Mouse (Mus musculus) intestine, embryonic 15.5 days (tissue): ENCODE results near the gene Trappc1. TPM values are rescaled to one million over a fixed set of nuclear protein-coding genes. Genes with fewer than 3 reads are reported as not detected.
A peak's percentile ranks its signal among the peaks of the same experiment; 100 is the strongest.

Experiments
- ATAC-seq: fragments of 200-750 bp; cut with Nextera tagmentation; 2 replicates; pipeline ENCODE4 v1.8.0; 2017; ENCODE audit warnings: moderate TSS enrichment, moderate library complexity
- H3K27ac ChIP-seq: fragments of 300-500 bp; sonication (generic); 2 replicates; pipeline ENCODE4 v1.5.1; 2015; ENCODE audit warnings: mild to moderate bottlenecking, inconsistent platforms
- H3K27me3 ChIP-seq: fragments of 300-500 bp; sonication (generic); replicated peaks from 2 replicates; pipeline ENCODE4 v1.6.1; 2015; ENCODE audit warnings: inconsistent platforms
- H3K36me3 ChIP-seq: fragments of 300-500 bp; sonication (generic); 2 replicates; pipeline ENCODE4 v1.6.1; 2015; ENCODE audit warnings: inconsistent platforms
- H3K4me1 ChIP-seq: fragments of 300-500 bp; sonication (generic); replicated peaks from 2 replicates; pipeline ENCODE4 v1.6.1; 2015; ENCODE audit warnings: inconsistent platforms
- H3K4me2 ChIP-seq: fragments of 300-500 bp; sonication (generic); replicated peaks from 2 replicates; pipeline ENCODE4 v1.6.1; 2015; ENCODE audit warnings: mild to moderate bottlenecking, inconsistent platforms
- H3K4me3 ChIP-seq: fragments of 300-500 bp; sonication (generic); replicated peaks from 2 replicates; pipeline ENCODE4 v1.5.1; 2015; ENCODE audit warnings: inconsistent platforms
- H3K9ac ChIP-seq: fragments of 300-500 bp; sonication (generic); 2 replicates; pipeline ENCODE4 v1.6.1; 2015; ENCODE audit warnings: inconsistent platforms
- H3K9me3 ChIP-seq: fragments of 300-500 bp; sonication (generic); 2 replicates; pipeline ENCODE4 v1.6.1; 2016; ENCODE audit warnings: inconsistent platforms
- WGBS: fragments of 180-500 bp; shearing (Covaris S2); methylation state at CpG from one replicate; pipeline ENCODE4 v1.1.7; 2015; 5-methylcytosine and 5-hydroxymethylcytosine counted together
- polyA plus RNA-seq: library from polyadenylated mRNA; unstranded; fragments of >200 nt; fragmentation: Nextera tagmentation; extraction: Ambion mirVana; gene quantifications from 2 replicates; pipeline ENCODE4 v1.2.1, GENCODE M21; 2015

The Trappc1 gene
- polyA plus RNA-seq, 1 experiment from 2014 or later = 135 TPM

- Histone ChIP-seq H3K4me3 (no peak overlapping the region), H3K4me2 (0 out of 2 replicates have a peak overlapping the region, but pooled peaks have one; percentile 17)
These were observed 48.4 kb downstream of the Trappc1 start for GRCm38 (mm10) chr11:69372056-69372779.

GRCm38 (mm10) chr11:69372780-69373170 lies 49.0 kb downstream of the Trappc1 start:
- Histone ChIP-seq H3K4me2 (no peak overlapping the region), H3K9me3 (no peaks in the 10 kb centered on the region), H3K4me1 (peaks cover 34% of the 10 kb centered on the region), H3K27ac (peak overlapping the region; percentile 52; the same call in 1 of the 2 replicates), H3K9ac (no peak overlapping the region), H3K36me3 (no peaks in the 10 kb centered on the region), H3K27me3 (no peaks in the 10 kb centered on the region), H3K4me3 (no peak overlapping the region)
- ATAC-seq = no peak
- 58% methylated on average over 3 of the region's 3 CpGs for WGBS

More at GRCm38 (mm10) chr11:69372056-69372779, 48.4 kb downstream of the Trappc1 start:
- Histone ChIP-seq H3K4me1 (peaks cover 31% of the 10 kb centered on the region), H3K9me3 (no peaks in the 10 kb centered on the region), H3K27ac (peak overlapping the region; percentile 52), H3K9ac (no peak overlapping the region), H3K27me3 (no peaks in the 10 kb centered on the region), H3K36me3 (no peaks in the 10 kb centered on the region)
- 34% methylated on average over 12 of the region's 12 CpGs for WGBS
- ATAC-seq = no peak

GRCm38 (mm10) chr11:69373223-69373965 lies 49.6 kb downstream of the Trappc1 start:
- Histone ChIP-seq H3K36me3 (no peaks in the 10 kb centered on the region), H3K9ac (no peak overlapping the region), H3K9me3 (no peaks in the 10 kb centered on the region), H3K4me3 (no peak overlapping the region), H3K4me1 (peaks cover 30% of the 10 kb centered on the region), H3K27ac (no peak overlapping the region), H3K27me3 (no peaks in the 10 kb centered on the region), H3K4me2 (no peak overlapping the region)
- WGBS = 89% methylated on average over 16 of the region's 16 CpGs
- no peak for ATAC-seq

Other genes with a start within 250 kb of the Trappc1 start
- gene Vamp2, start 235.5 kb upstream of the Trappc1 start, polyA plus RNA-seq = 61.8 and 64.2 TPM in 2 replicates
- 11.9 and 15.6 TPM in 2 replicates for gene Per1, start 228.8 kb upstream of the Trappc1 start, polyA plus RNA-seq
- gene Hes7, start 203.6 kb upstream of the Trappc1 start, polyA plus RNA-seq = 0.62 and 0.70 TPM in 2 replicates
- 0.29 and 0.34 TPM in 2 replicates for gene 9130213A22Rik, start 201.4 kb upstream of the Trappc1 start, polyA plus RNA-seq
- gene Aloxe3, start 198.1 kb upstream of the Trappc1 start, polyA plus RNA-seq = 0.19 and 0.29 TPM in 2 replicates
- gene Alox12b, start 167.0 kb upstream of the Trappc1 start, polyA plus RNA-seq = 0.35 and 0.43 TPM in 2 replicates
- gene Alox8, start 126.1 kb upstream of the Trappc1 start, polyA plus RNA-seq = 0.14 and 0.15 TPM in 2 replicates
- 0.03 and 0.10 TPM in 2 replicates for gene Gucy2e, start 86.9 kb upstream of the Trappc1 start, polyA plus RNA-seq
- 18.5 and 19.6 TPM in 2 replicates for gene Cntrob, start 205 bp upstream of the Trappc1 start, polyA plus RNA-seq
- 2.2 and 2.3 TPM in 2 replicates for gene Kcnab3, start 2.3 kb downstream of the Trappc1 start, polyA plus RNA-seq
- gene Rnf227, start 16.5 kb downstream of the Trappc1 start, polyA plus RNA-seq = 10.8 and 10.9 TPM in 2 replicates
- gene Chd3, start 45.4 kb downstream of the Trappc1 start, polyA plus RNA-seq = 39.9 and 44.1 TPM in 2 replicates
- 154 and 182 TPM in 2 replicates for gene Naa38, start 71.5 kb downstream of the Trappc1 start, polyA plus RNA-seq
- 22.7 and 24.8 TPM in 2 replicates for gene Cyb5d1, start 71.7 kb downstream of the Trappc1 start, polyA plus RNA-seq
- gene Tmem88, start 74.3 kb downstream of the Trappc1 start, polyA plus RNA-seq = 30.7 and 32.1 TPM in 2 replicates
- 23.7 and 24.3 TPM in 2 replicates for gene Kdm6b, start 89.7 kb downstream of the Trappc1 start, polyA plus RNA-seq
- gene Dnah2, start 225.1 kb downstream of the Trappc1 start, polyA plus RNA-seq = 0.77 and 0.87 TPM in 2 replicates
- gene Efnb3, start 236.2 kb downstream of the Trappc1 start, polyA plus RNA-seq = 9.8 and 10.2 TPM in 2 replicates